Mouse (Mus musculus): ENCODE results near the gene Cdca3. TPM values are rescaled to one million over a fixed set of nuclear protein-coding genes. Genes with fewer than 3 reads are reported as not detected.
"Not testable (repeated sequence)": the region's sequence is repeated elsewhere in the genome, so short reads cannot be mapped to it uniquely, and the experiment has no call there.

Gene Cdca3
- polyA plus RNA-seq (2017; shearing (Covaris generic)): 10 to 100 TPM; 43.4 to 57.7 TPM

DNA sequence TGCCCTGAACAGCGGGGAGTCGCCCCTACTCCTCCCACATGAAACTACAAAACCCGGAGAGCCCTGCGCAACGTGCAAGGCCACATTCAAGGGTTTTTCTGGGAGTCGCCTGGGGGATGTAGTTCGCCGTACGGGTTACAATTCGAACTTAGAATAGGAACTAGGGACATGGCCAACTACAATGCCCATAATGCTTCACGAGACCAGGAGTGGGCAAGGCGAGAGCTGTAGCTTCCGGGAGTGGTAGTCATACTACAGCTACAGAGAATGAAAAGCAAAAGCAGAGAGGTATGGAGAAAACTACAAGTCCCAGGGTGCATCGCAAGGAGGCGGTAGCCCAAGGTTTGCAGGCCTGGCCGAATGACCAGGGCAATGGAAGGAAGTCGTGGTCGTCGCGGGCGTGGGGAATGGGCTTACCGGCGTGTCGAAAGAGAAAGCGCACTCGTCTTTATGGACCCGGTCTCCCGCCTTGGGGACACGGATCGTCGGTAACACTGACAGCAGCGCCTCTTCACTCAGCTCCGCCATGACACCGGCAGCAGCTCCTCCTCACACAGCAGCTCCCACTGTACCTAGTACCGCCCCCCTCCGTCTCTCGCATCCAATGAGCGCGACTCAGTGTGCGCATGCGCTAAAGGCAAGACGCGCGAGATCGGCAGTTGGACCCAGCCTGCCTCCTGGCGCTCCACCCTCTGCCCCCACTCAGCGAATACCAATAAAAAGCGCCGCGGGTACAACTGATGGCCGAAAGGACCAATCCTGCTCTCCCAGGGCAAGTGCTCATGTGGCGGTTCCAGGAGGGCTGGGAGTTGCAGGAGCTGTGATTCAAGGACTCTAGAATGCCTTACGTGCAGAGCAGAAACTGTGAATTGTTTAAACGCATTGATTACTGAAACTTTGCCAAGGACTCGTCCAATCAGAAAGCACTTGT is at the start of gene Cdca3, which contains the start of gene Usp5:
Cdca3 (plus strand) TSS at position 680 of the 931 bp plus-strand sequence.
Usp5 (minus strand) TSS at position 617 of the 931 bp plus-strand sequence.
- ATAC-seq: peak; percentile 83

DNA sequence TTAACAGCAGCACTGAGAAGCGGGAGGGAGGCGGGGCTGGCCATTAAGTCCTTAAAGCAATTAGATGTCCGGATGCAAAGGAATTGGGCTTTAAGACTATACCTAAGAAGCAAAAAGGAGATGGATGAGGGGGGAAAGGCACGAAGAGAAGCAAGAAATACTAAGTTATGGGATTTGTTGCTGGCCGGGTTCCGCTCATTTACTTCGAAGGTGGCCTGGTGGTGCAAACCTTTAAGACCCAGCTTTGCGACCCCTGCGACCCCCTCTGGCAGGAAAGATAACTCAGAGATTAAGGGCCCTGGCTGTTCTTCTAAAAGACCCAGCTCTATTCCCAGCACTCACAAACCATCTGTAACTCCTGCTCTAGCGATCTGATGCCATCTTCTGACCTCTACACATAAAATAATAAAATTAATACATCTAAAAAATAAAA is 49.3 kb upstream of the Cdca3 start:
- ATAC-seq: peak; percentile 23

DNA sequence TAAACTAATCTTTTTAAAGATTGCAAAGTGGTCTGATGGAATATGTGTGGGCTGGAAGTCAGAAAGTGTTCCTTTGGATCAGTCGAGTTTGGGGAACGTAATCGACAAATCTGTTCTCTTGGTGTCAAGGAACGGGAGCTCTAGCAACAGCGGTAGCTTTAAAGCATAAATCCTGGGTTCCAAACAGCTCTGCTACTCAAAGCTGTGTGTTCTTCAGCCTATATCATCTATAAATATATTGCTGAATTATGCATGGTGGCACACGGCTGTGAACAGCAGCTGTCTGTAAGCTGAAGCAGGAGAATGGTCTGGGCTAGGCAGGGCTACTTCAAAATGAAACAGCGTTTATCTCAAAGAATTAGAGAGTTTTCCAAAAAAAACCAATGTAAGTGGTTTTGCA is 48.4 kb upstream of the Cdca3 start:
- ATAC-seq: no peak

DNA sequence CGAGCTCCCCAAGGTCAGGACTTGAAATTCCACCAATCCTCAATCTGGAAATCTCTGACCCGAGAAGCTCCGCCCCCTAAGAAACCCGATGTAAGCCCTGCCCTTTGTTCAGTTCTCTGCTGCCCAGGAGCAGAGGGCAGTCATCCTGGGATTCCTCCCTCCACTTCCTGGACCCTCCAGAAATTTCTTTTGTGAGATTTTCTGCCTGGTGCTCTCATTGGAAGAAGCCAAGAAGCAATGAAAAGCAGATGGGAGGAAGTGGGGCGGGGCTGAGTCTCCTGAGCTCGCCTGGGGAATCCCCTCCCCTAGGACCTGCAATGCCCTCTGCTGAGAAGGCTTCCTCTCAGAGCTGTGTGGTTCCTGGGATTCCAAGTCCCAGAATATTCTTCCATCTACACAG is 46.9 kb upstream of the Cdca3 start:
- ATAC-seq: peak; percentile 63

DNA sequence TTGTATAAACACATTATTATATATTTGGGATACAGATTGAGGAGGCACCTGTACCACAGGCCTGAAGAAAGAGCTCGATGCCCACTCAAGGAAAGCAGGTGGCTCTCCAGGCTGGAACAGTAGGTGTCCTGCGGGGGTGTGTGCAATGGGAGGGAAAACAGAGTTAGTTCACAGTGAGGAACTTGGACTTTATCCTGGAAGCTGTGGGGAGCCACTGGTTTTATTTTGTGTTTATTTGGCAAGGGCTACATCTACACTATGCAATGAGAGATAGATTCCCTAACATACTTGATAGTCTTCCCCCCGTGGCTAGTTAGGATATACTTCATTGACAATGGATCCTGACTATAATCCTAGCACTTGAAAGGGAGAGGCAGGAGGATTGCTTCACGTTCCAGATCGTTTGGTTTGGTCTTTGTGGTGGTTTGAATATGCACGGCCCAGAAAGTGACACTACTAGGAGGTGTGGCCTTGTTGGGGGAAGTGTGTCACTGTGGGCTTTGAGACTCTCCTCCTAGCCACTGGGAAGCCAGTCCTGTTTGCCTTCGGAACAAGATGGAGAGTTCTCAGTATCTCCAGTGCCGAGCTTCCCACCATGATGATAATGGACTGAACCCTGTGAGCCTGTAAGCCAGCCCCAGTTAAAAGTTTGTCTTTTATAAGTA is 42.5 kb upstream of the Cdca3 start:
- ATAC-seq: no peak

DNA sequence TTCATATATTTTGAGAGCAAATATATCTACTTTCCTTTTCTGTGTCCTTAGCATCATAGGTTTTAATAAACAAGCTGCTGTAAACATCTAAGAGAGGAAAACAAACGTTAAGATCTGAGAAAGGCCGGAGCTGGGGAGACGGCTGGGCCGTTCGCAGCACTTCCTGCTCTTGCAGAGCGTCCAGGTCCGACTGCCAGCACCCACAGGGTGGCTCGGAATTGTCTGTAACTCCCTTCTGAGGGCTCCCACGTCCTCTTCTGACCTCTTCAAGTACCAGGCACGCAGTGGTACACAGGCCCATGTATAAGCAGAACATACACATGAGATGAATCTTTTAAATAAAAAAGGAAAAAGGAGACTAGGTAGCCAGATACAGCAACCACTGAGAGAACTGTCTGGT is 41.6 kb upstream of the Cdca3 start:
- ATAC-seq: no peak

DNA sequence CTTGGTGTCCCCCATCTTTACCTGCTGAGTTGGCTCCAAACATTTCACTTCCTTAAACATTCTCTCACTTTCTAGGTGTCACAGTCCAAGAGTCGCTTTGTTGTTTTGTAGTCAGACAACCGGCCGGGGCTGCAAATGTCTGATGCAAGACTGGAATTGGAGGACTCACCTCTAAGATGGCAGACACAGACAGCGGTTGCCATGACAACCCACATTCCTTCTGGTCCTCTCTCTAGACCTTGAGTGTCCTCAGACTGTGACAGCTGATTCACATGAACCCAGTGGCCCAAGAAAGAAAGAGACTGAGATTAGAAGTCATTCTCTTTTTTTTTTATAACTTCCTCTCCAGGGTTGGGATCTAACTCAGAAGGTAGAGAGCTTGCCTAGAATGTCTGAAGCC is 39.8 kb upstream of the Cdca3 start:
- ATAC-seq: no peak

DNA sequence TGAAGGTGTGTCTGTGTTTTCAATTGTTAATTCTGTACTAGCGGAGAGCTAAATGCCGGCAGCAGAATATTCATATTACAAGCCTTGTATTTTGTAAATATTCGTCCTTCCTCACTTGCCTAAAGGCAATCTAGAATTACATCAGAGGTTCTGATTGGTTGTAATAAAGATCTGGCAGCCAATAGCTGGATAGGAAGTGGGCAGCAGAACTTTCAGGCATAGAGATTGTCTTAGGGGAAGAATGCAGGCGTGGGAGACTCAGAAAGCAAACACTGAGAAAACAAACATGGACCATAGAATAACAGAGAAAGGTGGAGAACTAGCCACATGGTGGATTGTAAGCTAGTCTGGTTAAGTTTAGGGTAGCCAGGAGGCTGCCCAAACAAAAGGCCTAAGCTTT is 39.2 kb upstream of the Cdca3 start:
- no peak for ATAC-seq

DNA sequence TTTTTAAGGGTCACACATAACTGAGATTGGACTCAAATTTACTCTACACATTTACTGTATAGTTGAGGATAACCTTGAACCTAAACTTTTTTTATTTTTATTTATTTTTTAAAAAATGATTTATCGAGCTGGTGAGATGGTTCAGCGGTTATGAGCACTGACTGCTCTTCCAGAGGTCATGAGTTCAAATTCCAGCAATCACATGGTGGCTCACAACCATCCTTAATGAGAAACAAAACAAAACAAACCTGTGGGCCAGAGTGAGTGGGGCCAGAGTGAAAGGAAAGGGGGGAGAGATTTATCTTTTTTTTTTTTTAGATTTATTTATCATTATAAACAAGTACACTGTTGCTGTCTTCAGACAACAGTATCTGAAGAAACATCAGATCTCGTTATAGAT is 37.4 kb upstream of the Cdca3 start:
- ATAC-seq: no peak

DNA sequence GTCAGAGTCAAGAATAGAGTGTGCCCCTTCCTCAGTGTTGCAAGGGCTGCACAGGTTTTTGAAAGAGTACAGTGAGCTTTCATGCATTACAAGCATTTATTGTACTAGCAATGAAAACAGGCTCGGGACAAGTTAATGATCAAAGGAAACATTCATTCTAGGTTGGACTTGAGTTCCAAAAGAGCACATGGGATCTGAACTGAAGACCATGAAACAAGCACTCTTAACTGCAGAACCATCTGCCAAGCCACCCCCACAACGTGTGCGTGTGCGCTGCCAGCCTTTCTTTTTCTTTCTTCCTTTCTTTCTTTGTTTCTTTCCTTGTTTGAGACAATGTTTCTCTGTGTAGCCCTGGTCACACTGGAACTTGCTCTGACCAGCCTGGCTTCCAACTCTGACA is 33.6 kb upstream of the Cdca3 start:
- no peak for ATAC-seq

DNA sequence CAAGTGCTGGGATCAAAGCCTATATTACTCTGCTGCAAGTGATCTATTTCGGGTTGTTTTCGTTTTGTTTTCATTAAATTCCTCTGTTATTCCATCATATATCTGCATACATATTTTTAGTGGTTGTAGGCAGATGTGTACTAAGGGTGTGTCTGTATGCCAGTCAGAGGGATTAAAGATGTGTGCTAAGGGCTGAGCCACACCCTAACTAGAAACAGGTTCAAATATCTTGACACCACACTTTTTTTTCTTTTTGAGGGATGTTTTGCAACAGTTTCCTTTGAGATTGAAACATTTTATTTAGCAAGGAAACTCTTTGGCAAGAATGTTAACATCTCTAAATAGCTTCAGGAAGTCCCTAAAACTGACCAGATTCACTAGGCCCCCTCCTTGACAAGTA is 33.1 kb upstream of the Cdca3 start:
- ATAC-seq: no peak

DNA sequence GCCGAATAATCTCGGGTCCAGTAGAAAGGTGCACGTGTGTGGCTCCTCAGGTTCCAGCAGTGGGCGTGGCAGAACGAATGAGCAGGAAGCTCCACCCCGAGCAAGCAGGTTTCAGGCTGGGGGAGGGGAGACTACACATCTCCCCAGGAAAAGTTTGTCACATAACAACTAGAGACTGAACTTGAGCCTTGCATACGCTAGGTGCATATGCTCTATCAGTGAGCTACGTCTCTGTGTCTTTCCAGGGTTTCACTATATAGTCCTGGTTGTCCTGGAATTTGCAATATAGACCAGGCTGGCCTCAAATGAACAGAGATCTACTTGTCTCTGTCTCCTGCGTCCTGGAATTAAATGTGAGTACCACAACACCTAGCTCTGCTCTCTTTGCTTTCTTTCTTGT is 26.9 kb upstream of the Cdca3 start:
- ATAC-seq: not testable (repeated sequence)

DNA sequence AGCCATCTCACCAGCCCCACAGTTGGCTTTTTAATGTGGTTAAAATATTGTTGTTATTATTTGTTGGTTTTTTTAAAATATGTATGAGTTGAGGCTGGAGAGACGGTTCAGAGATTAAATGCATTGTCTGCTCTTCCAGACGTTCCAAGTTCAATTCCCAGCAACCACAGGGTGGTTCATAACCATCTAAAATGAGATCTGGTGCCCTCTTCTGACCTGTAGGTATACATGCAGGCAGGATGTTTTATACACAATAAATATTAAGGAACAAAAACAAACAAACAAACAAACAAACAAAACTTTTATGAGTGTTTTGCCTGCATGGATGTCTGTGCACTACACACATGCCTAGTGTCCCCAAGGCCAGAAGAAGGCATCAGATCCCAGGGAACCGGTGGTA is 26.3 kb upstream of the Cdca3 start:
- no peak for ATAC-seq

DNA sequence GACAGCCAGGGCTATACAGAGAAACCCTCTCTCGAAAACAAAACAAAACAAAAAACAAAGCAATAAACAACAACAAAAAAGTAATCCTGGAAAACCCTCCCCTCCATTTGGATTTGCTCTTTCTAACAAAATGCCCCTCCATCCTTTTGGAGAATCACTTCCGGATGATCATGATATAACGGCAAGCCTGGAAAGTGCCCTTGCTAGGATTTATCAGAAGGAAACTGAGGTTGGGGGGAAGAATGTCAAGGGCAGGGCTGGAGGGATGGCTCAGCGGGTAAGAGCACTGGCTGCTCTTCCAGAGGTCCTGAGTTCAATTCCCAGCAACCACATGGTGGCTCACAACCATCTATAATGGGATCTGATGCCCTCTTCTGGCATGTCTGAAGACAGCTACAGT is 25.7 kb upstream of the Cdca3 start:
- not testable (repeated sequence) for ATAC-seq

DNA sequence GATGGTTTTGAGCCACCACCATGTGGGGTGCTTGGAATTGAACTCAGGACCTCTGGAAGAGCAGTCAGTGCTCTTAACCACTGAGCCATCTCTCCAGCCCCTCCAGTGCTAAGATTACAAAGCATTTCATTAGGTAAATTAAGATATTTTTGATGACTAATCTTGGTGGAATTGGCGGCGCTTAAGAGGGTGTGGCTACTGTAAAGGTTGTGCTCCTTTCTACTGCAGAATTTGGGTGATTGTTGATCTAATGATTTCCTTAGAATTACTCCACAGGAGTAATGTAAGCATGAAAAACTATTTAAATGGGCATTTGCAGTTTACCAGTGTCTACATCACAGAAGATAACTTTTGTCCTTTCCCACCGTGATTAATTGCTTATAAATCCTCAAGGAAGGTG is 25.0 kb upstream of the Cdca3 start:
- no peak for ATAC-seq

DNA sequence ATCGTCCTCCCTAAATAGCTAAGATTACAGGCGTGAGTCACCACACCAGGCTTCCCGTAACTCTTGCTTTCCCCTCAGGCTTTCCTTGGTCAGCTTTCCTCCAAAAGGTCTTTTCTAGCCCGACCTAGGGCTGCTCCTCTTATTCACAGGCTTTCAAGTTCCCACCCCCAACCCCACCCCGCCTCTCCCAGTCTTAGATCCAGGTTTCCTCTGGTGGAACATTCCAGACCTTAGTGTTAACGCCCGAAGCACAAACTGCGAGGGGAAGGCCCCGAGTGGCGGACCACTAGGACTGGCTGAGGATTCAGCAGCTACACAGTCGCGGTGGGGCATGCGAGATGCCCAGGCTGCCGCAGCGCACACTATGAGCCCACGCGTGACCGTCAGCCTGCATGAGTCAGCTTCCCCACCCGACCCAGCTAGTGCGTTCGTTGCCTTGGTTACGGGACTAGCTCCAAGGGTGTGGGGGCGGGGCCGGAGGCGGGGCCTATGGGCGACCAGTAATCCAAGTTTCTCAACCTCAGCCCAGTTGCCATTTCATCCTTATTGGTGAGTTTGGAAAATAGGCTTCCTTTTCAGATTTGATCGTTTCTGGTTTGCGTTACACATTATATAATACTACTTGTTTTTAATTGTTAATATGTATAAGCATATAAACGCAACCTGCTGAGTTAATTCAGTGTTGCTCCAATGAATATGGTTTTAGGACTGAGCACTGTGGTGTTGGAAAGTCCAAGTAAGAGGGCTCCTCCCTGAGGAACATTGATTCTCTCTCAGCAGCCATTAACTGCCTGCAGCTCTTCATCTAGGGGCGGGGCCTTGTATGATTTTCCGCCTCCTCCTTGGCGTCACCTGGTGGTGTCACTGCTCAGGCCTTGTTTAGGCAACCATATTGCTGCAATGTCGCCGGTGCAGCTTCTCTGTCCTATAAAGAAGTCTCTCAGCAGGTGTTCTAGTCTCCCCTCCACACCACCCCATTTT is 23.7 kb upstream of the Cdca3 start:
- peak; percentile 75 for ATAC-seq

DNA sequence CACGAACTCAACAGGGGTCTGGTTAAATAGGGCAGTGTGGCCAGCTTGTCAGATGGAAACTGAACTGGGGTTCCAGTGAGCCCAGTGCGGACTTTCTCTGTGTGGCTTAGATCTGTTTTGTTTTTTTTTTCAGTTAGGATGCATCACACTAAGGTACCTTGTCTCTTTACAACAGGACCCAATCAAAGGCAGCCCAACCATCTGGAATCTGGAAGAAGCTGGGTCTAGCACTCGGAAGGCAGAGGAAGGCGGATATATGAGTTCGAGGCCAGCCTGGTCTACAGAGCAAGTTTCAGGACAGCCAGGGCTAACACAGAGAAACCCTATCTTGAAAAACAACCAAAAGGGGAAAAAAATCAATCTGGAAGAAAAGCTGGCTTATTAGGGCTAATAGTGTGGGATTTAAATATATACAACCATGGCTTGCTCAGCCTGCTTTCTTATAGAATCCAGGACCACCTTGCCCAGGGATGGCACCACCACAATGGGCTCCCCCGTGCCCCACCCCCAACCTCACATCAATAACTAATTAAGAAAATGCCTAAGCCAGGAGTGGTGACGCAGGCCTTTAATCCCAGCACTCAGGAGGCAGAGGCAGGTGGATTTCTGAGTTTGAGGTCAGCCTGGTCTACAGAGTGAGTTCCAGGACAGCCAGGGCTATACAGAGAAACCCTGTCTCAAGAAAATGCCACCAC is 22.8 kb upstream of the Cdca3 start:
- no peak for ATAC-seq

DNA sequence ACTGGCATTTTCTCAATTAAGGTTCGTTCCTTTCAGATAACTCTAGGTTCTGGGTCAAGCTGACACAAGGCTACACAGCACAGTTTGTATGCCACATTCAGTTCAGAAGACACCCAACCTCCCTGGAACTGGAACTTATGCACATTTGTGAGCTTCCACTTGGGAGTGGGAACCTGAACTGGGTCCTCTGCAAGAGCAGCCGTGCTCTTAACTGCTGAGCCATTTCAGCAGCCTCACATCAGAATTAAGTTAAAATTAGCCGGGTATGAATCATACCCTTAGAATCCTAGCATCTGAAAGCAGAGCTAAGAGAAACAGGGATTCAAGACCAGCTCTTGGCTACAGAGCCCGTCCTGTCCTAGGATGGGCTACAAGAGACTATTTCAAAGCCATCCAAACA is 22.0 kb upstream of the Cdca3 start:
- ATAC-seq: no peak

DNA sequence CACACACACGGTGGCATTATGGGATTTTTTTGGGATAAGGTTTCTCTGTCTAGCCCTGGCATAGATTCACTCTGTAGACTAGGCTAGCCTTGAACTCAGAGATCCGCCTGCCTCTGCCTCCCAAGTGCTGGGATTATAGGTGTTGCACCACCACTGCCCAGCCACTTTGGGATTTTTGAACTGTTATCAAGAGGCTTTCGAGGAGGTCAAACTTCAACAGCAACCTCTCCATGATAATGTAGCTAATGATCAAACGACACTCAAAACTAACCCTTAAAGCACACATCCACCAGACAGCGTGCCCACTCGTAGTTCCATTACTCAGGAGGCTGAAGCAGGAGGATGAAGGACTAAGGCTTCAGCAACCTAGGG is 21.4 kb upstream of the Cdca3 start:
- ATAC-seq: no peak

DNA sequence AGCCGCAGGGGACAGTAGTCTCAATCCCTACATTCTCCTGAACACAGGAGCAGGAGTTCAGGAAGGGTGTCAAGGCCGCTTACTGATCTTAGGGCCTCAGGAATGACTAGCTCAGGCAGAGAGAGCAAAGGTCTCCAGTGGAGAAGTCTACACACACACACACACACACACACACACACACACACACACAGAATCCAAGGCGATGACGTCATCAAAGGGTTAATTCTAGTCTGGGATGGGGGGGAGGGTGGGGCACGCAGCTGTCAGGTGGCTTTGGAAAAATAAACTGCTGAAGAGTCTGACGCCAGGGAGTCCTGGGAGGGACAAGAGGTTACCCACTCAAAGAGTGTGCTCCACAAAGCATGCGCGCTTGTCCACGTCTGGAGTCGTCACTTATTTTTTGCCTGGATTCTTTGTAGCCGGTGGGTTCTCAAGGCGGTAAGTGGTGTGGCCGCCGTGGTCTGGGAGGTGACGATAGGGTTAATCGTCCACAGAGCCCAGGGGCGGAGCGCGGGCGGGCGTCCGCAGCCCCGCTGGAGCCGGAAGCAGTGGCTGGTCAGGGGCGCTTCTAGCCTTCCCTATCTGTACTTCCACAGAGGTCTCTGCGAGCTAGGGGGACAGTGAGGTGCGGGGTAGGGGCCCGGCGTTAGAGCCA is 20.9 kb upstream of the Cdca3 start, which contains the start of gene Spsb2:
Spsb2 (plus strand) TSS at position 304 of the 655 bp plus-strand sequence.
- no peak for ATAC-seq

DNA sequence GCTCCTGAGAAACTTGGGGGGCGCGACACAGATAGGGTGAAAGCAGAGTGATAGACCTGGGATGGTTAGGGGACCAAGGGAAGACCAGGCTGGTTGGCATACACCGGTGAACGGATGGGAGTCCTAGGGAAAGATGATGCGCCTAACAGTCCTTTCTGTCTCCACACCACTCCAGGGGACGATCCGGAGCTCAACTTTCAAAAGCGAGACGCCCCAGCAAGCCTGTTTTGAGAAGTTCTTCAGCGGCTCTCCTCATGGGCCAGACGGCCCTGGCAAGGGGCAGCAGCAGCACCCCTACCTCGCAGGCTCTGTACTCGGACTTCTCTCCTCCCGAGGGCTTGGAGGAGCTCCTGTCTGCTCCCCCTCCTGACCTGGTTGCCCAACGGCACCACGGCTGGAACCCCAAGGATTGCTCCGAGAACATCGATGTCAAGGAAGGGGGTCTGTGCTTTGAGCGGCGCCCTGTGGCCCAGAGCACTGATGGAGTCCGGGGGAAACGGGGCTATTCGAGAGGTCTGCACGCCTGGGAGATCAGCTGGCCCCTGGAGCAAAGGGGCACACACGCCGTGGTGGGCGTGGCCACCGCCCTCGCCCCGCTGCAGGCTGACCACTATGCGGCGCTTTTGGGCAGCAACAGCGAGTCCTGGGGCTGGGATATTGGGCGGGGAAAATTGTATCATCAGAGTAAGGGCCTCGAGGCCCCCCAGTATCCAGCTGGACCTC is 20.1 kb upstream of the Cdca3 start:
- no peak for ATAC-seq
